Mouse (Mus musculus): ENCODE data around the gene Cldn24. TPM values are rescaled to one million over a fixed set of nuclear protein-coding genes. Genes with fewer than 3 reads are reported as not detected.

The Cldn24 gene
- not detected in 2 replicates for polyA plus RNA-seq (2012; rRNA removed)

DNA sequence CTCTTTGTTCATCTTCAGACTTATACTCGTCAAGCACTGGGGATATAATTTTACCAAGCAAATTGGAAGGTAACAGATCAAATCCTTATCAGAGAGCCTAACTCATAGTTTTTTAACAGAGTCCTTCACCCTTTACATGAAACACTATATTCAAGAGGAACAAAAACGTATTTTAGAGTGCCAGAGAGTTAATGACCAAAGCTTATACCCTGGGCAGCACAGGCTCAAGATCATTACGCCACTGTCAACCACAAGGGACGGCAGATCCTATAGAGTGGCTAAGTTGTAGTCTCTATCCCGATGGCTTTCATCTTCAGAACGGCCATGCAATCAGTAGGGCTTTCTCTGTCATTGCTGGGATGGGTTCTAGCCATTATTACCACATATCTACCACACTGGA lies at the start of gene Cldn24:
Cldn24 (plus strand) TSS at position 301 of the 400 bp plus-strand sequence.
- TF ChIP-seq CTCF (IDR thresholded peaks at IDR 0.05; ENCODE audit: extremely low read depth, insufficient read depth, low read length) = no peak
- no peak for TF ChIP-seq POLR2A (IDR thresholded peaks at IDR 0.05; ENCODE audit: extremely low read depth, insufficient read depth, low read length)
- Histone ChIP-seq H3K4me1 (ENCODE audit: control insufficient read depth, insufficient read depth, low read length) (no peaks in the 10 kb centered on the region), H3K4me3 (ENCODE audit: insufficient read depth, low read length) (no peak within 1 kb of the TSS), H3K27ac (ENCODE audit: insufficient read depth, low read length) (no peak within 1 kb of the TSS)

- no peak overlapping the region for H3K4me3 ChIP-seq (ENCODE audit: insufficient read depth, low read length)
- TF ChIP-seq CTCF (IDR thresholded peaks at IDR 0.05; ENCODE audit: extremely low read depth, insufficient read depth, low read length) (no peak), POLR2A (IDR thresholded peaks at IDR 0.05; ENCODE audit: extremely low read depth, insufficient read depth, low read length) (no peak)
- no peaks in the 10 kb centered on the region for H3K4me1 ChIP-seq (ENCODE audit: control insufficient read depth, insufficient read depth, low read length)
- H3K27ac ChIP-seq (ENCODE audit: insufficient read depth, low read length) = no peak overlapping the region
These were observed 49.0 kb upstream of the Cldn24 start for GRCm38 (mm10) chr8:47772986-47773385.

DNA sequence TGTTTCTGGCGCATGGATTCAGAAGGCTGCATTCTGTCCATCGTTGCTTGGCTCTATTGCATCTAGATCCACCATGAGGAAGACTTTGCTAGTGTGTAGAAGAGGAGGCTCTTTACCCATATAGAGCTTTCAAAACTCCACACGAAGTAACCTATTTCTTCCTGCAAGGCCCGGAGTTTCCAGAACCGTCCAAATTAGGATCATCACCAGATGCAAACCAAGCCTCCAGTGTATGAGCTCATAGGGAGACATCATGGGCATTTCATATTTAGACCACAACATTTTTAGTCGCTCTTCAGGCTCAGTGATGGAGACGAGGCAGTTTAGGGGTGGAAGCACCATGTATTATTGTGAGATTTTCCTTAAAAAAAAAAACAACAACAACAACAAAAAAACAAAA lies 44.5 kb upstream of the Cldn24 start:
- no peak for TF ChIP-seq CTCF (IDR thresholded peaks at IDR 0.05; ENCODE audit: extremely low read depth, insufficient read depth, low read length)
- no peak for TF ChIP-seq POLR2A (IDR thresholded peaks at IDR 0.05; ENCODE audit: extremely low read depth, insufficient read depth, low read length)
- no peaks in the 10 kb centered on the region for H3K4me1 ChIP-seq (ENCODE audit: control insufficient read depth, insufficient read depth, low read length)
- no peak overlapping the region for H3K4me3 ChIP-seq (ENCODE audit: insufficient read depth, low read length)
- no peak overlapping the region for H3K27ac ChIP-seq (ENCODE audit: insufficient read depth, low read length)

DNA sequence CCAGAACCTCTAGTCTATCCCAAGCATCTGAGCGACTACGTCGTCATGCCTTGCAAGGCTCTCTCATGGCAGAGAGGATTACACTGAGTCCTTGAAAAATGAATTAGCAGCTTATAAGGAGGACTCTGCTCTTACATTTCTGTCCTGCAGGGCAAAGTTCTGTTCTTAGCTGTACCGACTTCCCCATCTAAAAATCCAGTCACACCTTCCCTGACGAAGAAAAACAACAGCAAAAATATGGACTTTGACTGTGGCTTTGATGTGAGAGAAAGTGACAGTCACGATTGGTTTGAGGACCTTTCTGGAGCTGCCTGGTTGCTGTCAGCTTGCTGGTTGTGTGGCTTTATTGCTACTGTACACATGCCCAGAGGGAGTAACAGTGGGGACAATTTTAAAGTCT lies 42.4 kb upstream of the Cldn24 start:
- Histone ChIP-seq H3K4me3 (ENCODE audit: insufficient read depth, low read length) (no peak overlapping the region), H3K4me1 (ENCODE audit: control insufficient read depth, insufficient read depth, low read length) (no peaks in the 10 kb centered on the region), H3K27ac (ENCODE audit: insufficient read depth, low read length) (no peak overlapping the region)
- TF ChIP-seq CTCF (IDR thresholded peaks at IDR 0.05; ENCODE audit: extremely low read depth, insufficient read depth, low read length) (no peak), POLR2A (IDR thresholded peaks at IDR 0.05; ENCODE audit: extremely low read depth, insufficient read depth, low read length) (no peak)

- H3K4me1 ChIP-seq (ENCODE audit: control insufficient read depth, insufficient read depth, low read length) = no peaks in the 10 kb centered on the region
- no peak overlapping the region for H3K4me3 ChIP-seq (ENCODE audit: insufficient read depth, low read length)
- TF ChIP-seq POLR2A (IDR thresholded peaks at IDR 0.05; ENCODE audit: extremely low read depth, insufficient read depth, low read length) (no peak), CTCF (IDR thresholded peaks at IDR 0.05; ENCODE audit: extremely low read depth, insufficient read depth, low read length) (no peak)
- peak overlapping the region; percentile 28; the same call in 1 of the 2 replicates for H3K27ac ChIP-seq (ENCODE audit: insufficient read depth, low read length)
These were observed 40.1 kb upstream of the Cldn24 start for GRCm38 (mm10) chr8:47781881-47782280.

DNA sequence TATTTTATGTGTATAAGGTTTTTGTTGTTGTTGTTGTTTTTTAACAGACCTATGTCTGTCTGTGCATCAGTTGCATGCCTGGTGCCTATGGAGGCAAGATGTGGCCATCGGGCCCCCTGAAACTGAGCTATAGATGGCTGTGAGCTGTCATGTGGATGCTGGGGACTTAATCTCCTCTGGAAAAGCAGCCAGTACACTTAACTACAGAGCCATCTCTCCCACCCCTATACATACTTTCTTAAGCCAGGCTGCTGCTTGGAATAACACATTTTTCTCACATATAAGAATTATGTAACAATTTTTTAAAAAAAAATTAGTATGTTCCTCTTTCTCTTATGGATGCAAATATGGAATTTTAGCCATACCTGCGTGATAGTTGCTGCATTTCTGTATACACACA lies 38.4 kb upstream of the Cldn24 start:
- H3K27ac ChIP-seq (ENCODE audit: insufficient read depth, low read length) = peak overlapping the region; percentile 59

DNA sequence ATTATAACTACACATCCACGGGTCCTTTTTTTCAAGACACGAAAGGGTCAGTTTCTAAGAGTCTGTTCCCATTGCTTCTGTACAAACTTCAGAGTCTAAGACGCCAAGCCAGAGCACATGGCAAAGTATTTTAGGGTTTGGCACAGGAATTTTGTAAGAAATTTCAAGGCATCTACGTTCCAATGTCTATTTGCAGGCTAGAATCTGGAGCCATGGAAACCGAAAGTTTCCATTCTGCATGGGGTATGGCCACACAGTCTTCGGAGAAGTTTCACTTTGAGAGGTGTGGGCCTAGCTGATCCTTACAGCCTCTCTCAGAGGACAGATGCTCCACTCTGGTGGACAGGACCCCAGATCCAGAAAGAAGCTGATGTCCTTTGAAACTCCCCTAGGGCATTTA lies 38.0 kb upstream of the Cldn24 start:
- Histone ChIP-seq H3K4me1 (ENCODE audit: control insufficient read depth, insufficient read depth, low read length) (no peaks in the 10 kb centered on the region), H3K27ac (ENCODE audit: insufficient read depth, low read length) (peak overlapping the region; percentile 86), H3K4me3 (ENCODE audit: insufficient read depth, low read length) (no peak overlapping the region)
- TF ChIP-seq CTCF (IDR thresholded peaks at IDR 0.05; ENCODE audit: extremely low read depth, insufficient read depth, low read length) = no peak
- TF ChIP-seq POLR2A (IDR thresholded peaks at IDR 0.05; ENCODE audit: extremely low read depth, insufficient read depth, low read length) = no peak

More for the DNA sequence above, 38.4 kb upstream of the Cldn24 start:
- Histone ChIP-seq H3K4me3 (ENCODE audit: insufficient read depth, low read length) (no peak overlapping the region), H3K4me1 (ENCODE audit: control insufficient read depth, insufficient read depth, low read length) (no peaks in the 10 kb centered on the region)
- no peak for TF ChIP-seq CTCF (IDR thresholded peaks at IDR 0.05; ENCODE audit: extremely low read depth, insufficient read depth, low read length)
- no peak for TF ChIP-seq POLR2A (IDR thresholded peaks at IDR 0.05; ENCODE audit: extremely low read depth, insufficient read depth, low read length)

- peak overlapping the region; percentile 86 for H3K27ac ChIP-seq (ENCODE audit: insufficient read depth, low read length)
- no peak overlapping the region for H3K4me3 ChIP-seq (ENCODE audit: insufficient read depth, low read length)
- TF ChIP-seq CTCF (IDR thresholded peaks at IDR 0.05; ENCODE audit: extremely low read depth, insufficient read depth, low read length) (no peak), POLR2A (IDR thresholded peaks at IDR 0.05; ENCODE audit: extremely low read depth, insufficient read depth, low read length) (no peak)
- no peaks in the 10 kb centered on the region for H3K4me1 ChIP-seq (ENCODE audit: control insufficient read depth, insufficient read depth, low read length)
These were observed 37.5 kb upstream of the Cldn24 start for GRCm38 (mm10) chr8:47784436-47784835.

GRCm38 (mm10) chr8:47786323-47786722 lies 35.6 kb upstream of the Cldn24 start:
- Histone ChIP-seq H3K4me3 (ENCODE audit: insufficient read depth, low read length) (no peak overlapping the region), H3K4me1 (ENCODE audit: control insufficient read depth, insufficient read depth, low read length) (no peaks in the 10 kb centered on the region), H3K27ac (ENCODE audit: insufficient read depth, low read length) (no peak overlapping the region)
- TF ChIP-seq POLR2A (IDR thresholded peaks at IDR 0.05; ENCODE audit: extremely low read depth, insufficient read depth, low read length) = no peak
- TF ChIP-seq CTCF (IDR thresholded peaks at IDR 0.05; ENCODE audit: extremely low read depth, insufficient read depth, low read length) = no peak

DNA sequence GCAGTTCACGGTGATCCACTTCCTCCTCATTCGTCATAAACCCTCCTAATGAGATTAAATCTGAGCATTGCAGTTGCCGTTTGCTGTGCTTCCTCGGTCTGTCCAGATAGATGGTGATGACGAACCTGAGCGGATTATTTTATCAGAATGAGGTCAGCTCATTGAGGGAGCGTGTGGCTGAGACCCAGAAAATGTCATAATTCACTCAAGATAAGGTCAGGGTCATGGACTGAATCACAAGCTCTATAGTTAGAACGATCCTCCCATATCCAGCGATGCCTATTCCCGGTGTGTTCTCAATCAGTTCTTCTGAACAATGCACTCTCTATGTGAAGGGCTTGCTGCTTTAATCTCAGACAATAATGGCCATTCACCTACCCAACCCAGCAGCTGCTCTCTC lies 34.2 kb upstream of the Cldn24 start:
- Histone ChIP-seq H3K4me1 (ENCODE audit: control insufficient read depth, insufficient read depth, low read length) (no peaks in the 10 kb centered on the region), H3K27ac (ENCODE audit: insufficient read depth, low read length) (no peak overlapping the region), H3K4me3 (ENCODE audit: insufficient read depth, low read length) (no peak overlapping the region)
- TF ChIP-seq POLR2A (IDR thresholded peaks at IDR 0.05; ENCODE audit: extremely low read depth, insufficient read depth, low read length) (no peak), CTCF (IDR thresholded peaks at IDR 0.05; ENCODE audit: extremely low read depth, insufficient read depth, low read length) (no peak)
